Mouse (Mus musculus): ENCODE results near the gene Med15. TPM values are rescaled to one million over a fixed set of nuclear protein-coding genes. Genes with fewer than 3 reads are reported as not detected.

Gene Med15
- polyA plus RNA-seq, 1 experiment from 2014 or later = 23.0 TPM

DNA sequence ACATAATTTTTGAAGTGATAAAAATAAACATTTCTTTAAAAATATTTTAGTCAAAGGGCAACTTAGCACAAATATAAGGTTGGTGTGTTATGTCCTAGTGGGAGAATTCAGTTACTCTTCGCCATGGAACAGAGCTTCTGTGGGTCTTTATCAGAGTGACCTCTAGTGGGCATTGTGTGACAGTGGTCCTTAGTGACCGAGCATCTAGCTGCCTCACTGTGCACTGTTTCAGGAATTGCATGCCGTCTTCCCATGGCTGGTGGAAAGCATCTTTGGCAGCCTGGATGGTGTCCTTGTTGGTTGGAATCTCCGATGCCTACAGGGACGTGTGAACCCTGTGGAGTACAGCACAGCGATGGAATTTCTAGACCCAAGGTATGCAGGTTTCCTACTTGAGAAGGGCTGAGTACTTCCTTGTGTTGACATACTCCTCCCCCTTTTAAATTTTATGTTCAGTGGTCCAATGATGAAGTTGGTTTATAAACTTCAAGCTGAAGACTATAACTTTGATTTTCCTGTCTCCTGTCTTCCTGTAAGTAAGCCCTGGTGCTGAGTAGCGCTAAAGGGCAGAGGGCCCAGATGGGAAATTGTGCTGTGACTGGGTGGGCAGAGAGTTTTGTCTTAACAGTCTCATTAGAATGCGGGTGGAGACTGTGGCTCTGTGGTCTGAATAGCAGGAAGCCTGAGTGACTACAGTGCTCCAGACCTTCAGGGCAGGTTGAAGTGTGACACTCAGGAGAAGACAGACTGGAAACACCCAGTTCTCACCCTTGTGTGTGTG is 107.0 kb downstream of the Med15 start:
- H3K4me2 ChIP-seq (replicated peaks; ENCODE audit: low read depth, low read length) = no peak overlapping the region
- peak overlapping the region; percentile 26; the same call in 1 of the 2 replicates for H3K27ac ChIP-seq (ENCODE audit: low read length)
- DNase-seq (ENCODE audit: low spot score) = peak; percentile 60
- WGBS = 43% methylated on average over 8 of the region's 8 CpGs
- no peak overlapping the region for H3K9ac ChIP-seq (replicated peaks; ENCODE audit: low read depth)
- H3K9me3 ChIP-seq (ENCODE audit: low read length) = no peaks in the 10 kb centered on the region
- peak; percentile 92 for ATAC-seq
- no peaks in the 10 kb centered on the region for H3K4me1 ChIP-seq (ENCODE audit: insufficient read depth, low read depth, low read length)
- H3K4me3 ChIP-seq (ENCODE audit: low read depth, low read length) = no peak overlapping the region
- peaks cover 23% of the 10 kb centered on the region; the same call in 1 of the 2 replicates for H3K36me3 ChIP-seq (ENCODE audit: insufficient read depth, low read length)
- TF ChIP-seq EP300 (IDR thresholded peaks at IDR 0.05) (peak; percentile 75), CTCF (IDR thresholded peaks at IDR 0.05) (peak; percentile 75)
- H3K27me3 ChIP-seq (replicated peaks; ENCODE audit: insufficient read depth, low read length) = no peaks in the 10 kb centered on the region

DNA sequence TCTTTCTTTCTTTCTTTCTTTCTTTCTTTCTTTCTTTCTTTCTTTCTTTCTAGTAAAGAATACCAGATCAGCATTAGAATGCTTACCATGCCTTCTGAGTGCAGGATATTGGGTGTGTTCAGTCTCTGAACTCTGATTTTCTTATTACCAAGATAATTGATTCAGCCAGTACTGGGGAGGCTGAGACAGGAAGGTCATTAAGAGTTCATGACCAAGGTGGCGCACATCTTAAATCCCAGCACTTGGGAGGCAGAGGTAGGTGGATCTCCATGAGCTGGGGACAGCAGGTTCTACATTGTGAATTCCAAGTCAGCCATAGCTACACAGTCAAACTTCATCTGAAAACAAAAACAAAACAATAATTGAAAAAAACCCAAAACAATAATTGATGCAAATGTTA is 110.8 kb downstream of the Med15 start:
- Histone ChIP-seq H3K4me1 (ENCODE audit: insufficient read depth, low read depth, low read length) (no peaks in the 10 kb centered on the region; the same call in 1 of the 2 replicates), H3K36me3 (ENCODE audit: insufficient read depth, low read length) (peaks cover 10% of the 10 kb centered on the region; the same call in 1 of the 2 replicates), H3K4me2 (replicated peaks; ENCODE audit: low read depth, low read length) (no peak overlapping the region), H3K9me3 (ENCODE audit: low read length) (no peaks in the 10 kb centered on the region), H3K9ac (replicated peaks; ENCODE audit: low read depth) (no peak overlapping the region), H3K27ac (ENCODE audit: low read length) (no peak overlapping the region), H3K27me3 (replicated peaks; ENCODE audit: insufficient read depth, low read length) (no peaks in the 10 kb centered on the region), H3K4me3 (ENCODE audit: low read depth, low read length) (no peak overlapping the region)
- WGBS = 97% methylated on average over 1 of the region's 1 CpGs
- DNase-seq (ENCODE audit: low spot score) = no peak
- TF ChIP-seq EP300 (IDR thresholded peaks at IDR 0.05) (no peak), CTCF (IDR thresholded peaks at IDR 0.05) (no peak)
- no peak for ATAC-seq

DNA sequence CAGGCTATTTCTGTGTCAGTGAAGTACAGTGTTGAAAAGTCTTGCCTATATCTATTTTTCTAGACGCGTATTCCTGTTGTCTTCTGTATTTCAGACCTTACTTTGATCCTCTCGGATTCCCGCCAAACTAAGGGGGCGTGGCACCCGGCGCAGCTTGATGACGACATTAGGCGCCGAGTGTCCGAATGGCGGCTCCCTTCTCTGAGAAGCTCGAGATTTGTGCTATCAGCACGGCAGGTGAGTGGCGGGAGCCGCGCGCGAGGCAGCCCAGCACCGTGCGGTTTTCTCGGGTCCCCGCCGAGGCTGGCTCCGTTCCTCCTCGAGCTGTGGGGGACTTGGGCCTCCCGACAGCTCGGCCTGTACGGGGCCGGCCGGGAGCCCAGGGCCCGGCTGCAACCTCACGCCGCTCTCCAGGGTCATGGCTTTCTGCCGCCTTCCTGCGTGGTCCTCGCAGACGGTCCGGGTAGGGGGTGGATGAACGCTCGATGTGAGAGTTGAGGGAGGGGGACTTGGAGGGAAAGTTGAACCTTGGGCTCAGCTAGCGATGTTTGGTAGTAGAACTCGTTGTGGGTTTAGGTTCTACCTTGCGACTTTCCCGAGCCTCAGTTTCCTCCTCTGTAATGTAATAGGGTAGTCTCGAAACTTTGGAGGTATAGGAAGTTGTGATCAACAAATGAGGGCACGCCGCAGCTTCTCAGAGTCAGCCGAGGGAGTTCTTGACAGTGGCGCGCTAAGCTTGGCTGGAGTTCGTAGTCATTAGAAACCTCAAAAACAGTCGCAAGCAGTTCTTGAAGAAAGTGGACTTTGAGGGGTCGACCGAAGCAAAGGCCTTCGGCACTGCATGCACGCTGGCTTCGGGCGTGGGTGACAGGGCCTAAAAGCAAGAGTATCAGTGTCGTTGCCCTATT is 113.2 kb downstream of the Med15 start, which contains the start of gene Smpd4:
Gene Smpd4 (plus strand): TSS at position 157 of the 908 bp plus-strand sequence.
- Histone ChIP-seq H3K4me1 (ENCODE audit: insufficient read depth, low read depth, low read length) (no peaks in the 10 kb centered on the region; the same call in 1 of the 2 replicates), H3K4me3 (ENCODE audit: low read depth, low read length) (peak within 1 kb of the TSS; percentile 77), H3K9ac (replicated peaks; ENCODE audit: low read depth) (peak within 1 kb of the TSS; percentile 77), H3K27me3 (replicated peaks; ENCODE audit: insufficient read depth, low read length) (no peaks in the 10 kb centered on the region), H3K9me3 (ENCODE audit: low read length) (no peaks in the 10 kb centered on the region), H3K4me2 (replicated peaks; ENCODE audit: low read depth, low read length) (peak within 1 kb of the TSS; percentile 83), H3K36me3 (ENCODE audit: insufficient read depth, low read length) (no peaks in the 10 kb centered on the region), H3K27ac (ENCODE audit: low read length) (0 out of 2 replicates have a peak within 1 kb of the TSS, but pooled peaks have one; percentile 11)
- ATAC-seq (peak; percentile 67), DNase-seq (ENCODE audit: low spot score) (peak; percentile 76)
- 2% methylated on average over 58 of the region's 60 CpGs for WGBS
- TF ChIP-seq CTCF (IDR thresholded peaks at IDR 0.05) = no peak
- no peak for TF ChIP-seq EP300 (IDR thresholded peaks at IDR 0.05)

DNA sequence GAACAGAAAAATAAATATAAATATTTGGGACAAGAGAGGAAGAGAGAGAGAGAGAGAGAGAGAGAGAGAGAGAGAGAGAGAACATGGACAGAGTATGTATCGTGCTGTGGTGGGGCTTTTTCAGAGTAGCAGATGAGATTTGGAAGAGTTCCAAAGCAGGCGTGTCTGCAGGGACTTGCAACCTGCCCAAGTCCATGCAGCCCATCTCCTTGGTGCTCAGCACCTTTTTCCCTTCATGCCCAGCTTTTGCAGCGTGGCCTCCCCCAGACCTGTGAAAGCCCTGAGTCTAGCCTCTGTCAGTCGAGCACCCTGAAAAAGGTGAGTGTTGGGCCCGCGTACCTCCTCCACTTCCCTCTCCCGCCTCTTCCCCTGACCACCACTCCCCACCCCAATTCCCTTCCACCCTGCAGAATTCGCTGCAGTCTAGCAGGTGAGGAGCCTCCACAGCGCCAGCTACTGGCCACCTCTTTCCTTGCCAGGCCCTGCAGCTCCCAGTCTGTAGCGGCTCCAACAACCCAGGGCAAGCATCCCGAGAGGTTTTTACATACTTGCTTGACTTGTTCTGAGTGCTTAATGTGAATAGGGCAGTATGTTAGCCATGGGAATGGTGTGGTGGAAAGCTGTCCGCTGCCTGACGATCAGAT is 114.6 kb downstream of the Med15 start:
- no peak overlapping the region for H3K9ac ChIP-seq (replicated peaks; ENCODE audit: low read depth)
- DNase-seq (ENCODE audit: low spot score) = peak; percentile 64
- no peak overlapping the region for H3K27ac ChIP-seq (ENCODE audit: low read length)
- no peak overlapping the region for H3K4me2 ChIP-seq (replicated peaks; ENCODE audit: low read depth, low read length)
- H3K27me3 ChIP-seq (replicated peaks; ENCODE audit: insufficient read depth, low read length) = no peaks in the 10 kb centered on the region
- H3K36me3 ChIP-seq (ENCODE audit: insufficient read depth, low read length) = no peaks in the 10 kb centered on the region
- peak; percentile 80 for TF ChIP-seq CTCF (IDR thresholded peaks at IDR 0.05)
- TF ChIP-seq EP300 (IDR thresholded peaks at IDR 0.05) = no peak
- WGBS = 9% methylated on average over 13 of the region's 13 CpGs
- H3K4me1 ChIP-seq (ENCODE audit: insufficient read depth, low read depth, low read length) = no peaks in the 10 kb centered on the region; the same call in 1 of the 2 replicates
- no peaks in the 10 kb centered on the region for H3K9me3 ChIP-seq (ENCODE audit: low read length)
- peak; percentile 74 for ATAC-seq
- no peak overlapping the region for H3K4me3 ChIP-seq (ENCODE audit: low read depth, low read length)

DNA sequence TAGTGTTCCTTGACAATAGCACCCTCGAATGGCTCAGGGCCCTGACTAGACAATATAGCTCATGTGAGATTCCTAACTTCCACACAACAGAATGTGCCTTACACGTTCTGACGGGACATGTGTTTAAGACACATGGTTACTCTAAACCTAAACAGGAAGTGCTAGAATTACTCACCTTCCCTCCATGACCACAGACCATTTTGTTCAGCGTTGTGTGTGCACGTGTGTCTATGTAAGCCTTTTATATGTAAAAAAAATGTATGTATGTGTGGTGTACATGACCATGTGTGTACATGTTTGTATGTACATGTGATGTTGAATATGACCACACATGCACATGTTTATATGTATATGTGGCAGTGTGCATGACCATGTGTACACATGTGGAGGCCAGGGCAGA is 116.5 kb downstream of the Med15 start:
- Histone ChIP-seq H3K9ac (replicated peaks; ENCODE audit: low read depth) (no peak overlapping the region), H3K4me2 (replicated peaks; ENCODE audit: low read depth, low read length) (no peak overlapping the region), H3K4me1 (ENCODE audit: insufficient read depth, low read depth, low read length) (no peaks in the 10 kb centered on the region; the same call in 1 of the 2 replicates), H3K4me3 (ENCODE audit: low read depth, low read length) (no peak overlapping the region), H3K27me3 (replicated peaks; ENCODE audit: insufficient read depth, low read length) (no peaks in the 10 kb centered on the region), H3K36me3 (ENCODE audit: insufficient read depth, low read length) (no peaks in the 10 kb centered on the region), H3K9me3 (ENCODE audit: low read length) (no peaks in the 10 kb centered on the region), H3K27ac (ENCODE audit: low read length) (no peak overlapping the region)
- no peak for TF ChIP-seq CTCF (IDR thresholded peaks at IDR 0.05)
- TF ChIP-seq EP300 (IDR thresholded peaks at IDR 0.05) = no peak
- 64% methylated on average over 5 of the region's 5 CpGs for whole genome bisulfite sequencing
- ATAC-seq (no peak), DNase-seq (ENCODE audit: low spot score) (no peak)
